Mouse (Mus musculus): ENCODE results near the gene Gm47985.
"Not testable (repeated sequence)": the region's sequence is repeated elsewhere in the genome, so short reads cannot be mapped to it uniquely, and the experiment has no call there.

Gene Gm47985

GRCm38 (mm10) chr1:151182266-151182665, at the start of gene Gm47985:
Gene Gm47985, plus strand, starts transcription at chr1:151182537.
- not testable (repeated sequence) for DNase-seq

DNA sequence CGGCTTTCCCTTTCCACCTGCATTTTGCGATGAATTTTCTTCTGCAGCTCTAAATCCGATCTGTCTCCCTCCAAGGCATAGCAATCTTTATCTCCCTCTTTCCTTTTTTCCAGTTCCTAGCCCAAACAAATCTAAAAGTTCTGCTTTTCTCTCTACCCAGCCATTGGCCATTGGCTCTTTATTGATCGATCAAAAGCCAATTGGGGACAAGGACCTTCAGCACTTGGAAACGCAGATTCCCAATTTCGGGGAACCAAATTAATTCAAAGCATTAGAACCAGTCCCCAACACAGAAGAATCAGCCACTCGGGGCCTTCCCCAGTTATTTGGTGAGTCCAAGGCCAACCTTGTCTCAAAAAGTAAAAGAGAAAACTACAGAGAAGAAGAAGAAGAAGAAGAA, 49.7 kb upstream of the Gm47985 start:
- no peak for DNase-seq

- DNase-seq, result no peak
Measured at GRCm38 (mm10) chr1:151138388-151138787, 43.9 kb upstream of the Gm47985 start.

DNA sequence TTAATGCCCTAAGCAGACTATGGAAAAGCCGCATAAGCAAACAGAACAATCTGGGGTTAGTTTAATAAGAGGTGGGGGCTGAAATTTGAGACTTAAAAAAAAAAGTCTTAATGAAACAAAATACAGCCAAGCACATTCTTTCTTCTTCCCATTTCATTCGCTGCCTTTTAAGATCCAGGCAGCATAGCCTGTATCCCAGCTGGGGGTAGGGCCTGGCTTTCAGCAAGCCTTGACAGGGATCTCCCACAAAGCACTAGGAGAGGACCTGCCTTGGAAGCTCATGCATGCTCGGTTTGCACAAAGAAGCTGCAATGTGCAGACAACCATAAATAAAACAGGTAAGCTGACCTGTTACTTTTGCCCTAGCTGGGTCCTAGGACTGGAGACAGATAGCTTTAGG, 41.4 kb upstream of the Gm47985 start:
- no peak for DNase-seq

GRCm38 (mm10) chr1:151144471-151145146, 37.7 kb upstream of the Gm47985 start:
- DNase-seq, result no peak

GRCm38 (mm10) chr1:151147801-151148200, 34.5 kb upstream of the Gm47985 start:
- DNase-seq, result no peak

- no peak for DNase-seq
Measured at GRCm38 (mm10) chr1:151150211-151150610, 32.1 kb upstream of the Gm47985 start.

DNA sequence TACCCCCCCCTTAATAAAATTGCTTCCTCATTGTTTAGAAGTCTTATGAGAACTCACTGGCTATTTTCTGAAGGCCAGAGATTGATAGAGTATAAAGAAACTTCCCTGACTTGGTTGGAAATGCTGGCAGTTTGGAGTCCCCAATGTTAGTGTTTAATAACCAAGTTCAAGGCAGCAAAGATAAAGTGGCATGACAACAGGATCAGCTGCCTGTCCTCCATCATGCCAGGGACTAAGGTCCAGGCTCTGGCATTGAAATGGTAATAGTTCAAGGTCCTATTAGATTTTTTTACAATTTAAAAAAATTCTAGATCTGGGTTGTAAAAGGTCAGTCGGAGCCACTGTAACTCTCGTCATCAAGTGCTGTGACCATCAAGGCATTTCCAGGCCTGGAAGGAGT, 31.2 kb upstream of the Gm47985 start:
- DNase-seq, result no peak

GRCm38 (mm10) chr1:151153056-151153652, 29.2 kb upstream of the Gm47985 start:
- no peak for DNase-seq

- not testable (repeated sequence) for DNase-seq
Measured at GRCm38 (mm10) chr1:151154131-151154530, 28.2 kb upstream of the Gm47985 start.

GRCm38 (mm10) chr1:151156129-151156528, 26.2 kb upstream of the Gm47985 start:
- no peak for DNase-seq

GRCm38 (mm10) chr1:151156777-151157632, 25.3 kb upstream of the Gm47985 start:
- DNase-seq, result no peak

DNA sequence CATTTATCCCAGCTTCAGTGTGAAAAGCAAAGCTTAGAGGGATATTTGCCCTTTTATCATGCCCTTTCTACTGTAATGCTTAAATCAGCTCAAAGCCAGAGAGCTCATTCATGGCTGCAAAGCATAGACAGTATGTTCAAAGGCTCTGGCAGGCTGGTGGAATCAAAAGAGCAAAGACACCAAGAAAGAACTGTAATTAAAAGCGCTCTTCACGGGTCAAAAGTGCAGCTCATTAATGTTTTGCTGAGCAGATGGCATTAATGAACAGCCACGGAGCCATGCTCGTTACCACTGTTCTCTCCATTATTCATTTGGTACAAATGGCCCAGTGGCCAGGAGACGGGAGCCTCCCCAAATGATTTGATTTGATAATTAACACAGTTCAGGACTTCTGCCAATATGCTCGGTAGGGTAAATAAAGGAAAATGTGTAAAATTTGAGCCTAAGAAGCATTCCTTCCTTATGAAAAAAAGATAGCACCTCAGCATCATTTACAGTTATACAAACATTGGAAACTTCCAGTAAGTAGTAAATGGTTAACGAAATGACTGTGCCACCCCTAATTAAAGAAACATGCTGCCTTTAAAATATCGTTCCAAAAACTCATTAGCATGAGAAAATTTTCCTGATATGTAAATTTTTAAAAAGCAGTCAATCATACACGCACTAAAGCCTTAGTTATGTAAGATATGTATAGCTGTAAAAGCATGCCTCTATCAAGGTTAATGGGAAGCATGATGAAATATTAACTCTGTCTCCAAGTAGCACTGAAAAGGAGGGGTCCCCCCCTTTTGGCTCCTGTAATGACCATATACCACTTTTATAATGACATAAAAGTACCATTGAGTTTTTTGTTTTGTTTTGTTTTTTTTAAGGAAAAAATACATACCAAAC, 24.1 kb upstream of the Gm47985 start:
- peak; percentile 93 for DNase-seq

- DNase-seq, result no peak
Measured at GRCm38 (mm10) chr1:151158857-151159510, 23.4 kb upstream of the Gm47985 start.

GRCm38 (mm10) chr1:151166031-151166430, 16.3 kb upstream of the Gm47985 start:
- peak; percentile 68 for DNase-seq

- DNase-seq, result peak; percentile 14
Measured at GRCm38 (mm10) chr1:151167297-151168047, 14.9 kb upstream of the Gm47985 start.

GRCm38 (mm10) chr1:151168637-151169036, 13.7 kb upstream of the Gm47985 start:
- DNase-seq, result no peak

GRCm38 (mm10) chr1:151171572-151172461, 10.5 kb upstream of the Gm47985 start:
- DNase-seq, result no peak

- DNase-seq, result peak; percentile 24
Measured at GRCm38 (mm10) chr1:151177030-151177936, 5.1 kb upstream of the Gm47985 start.

Data from retina, postnatal 1 day (tissue).